Comparison of ENCODE assay signal across 9 mouse cellular contexts in the genomic region with DNA sequence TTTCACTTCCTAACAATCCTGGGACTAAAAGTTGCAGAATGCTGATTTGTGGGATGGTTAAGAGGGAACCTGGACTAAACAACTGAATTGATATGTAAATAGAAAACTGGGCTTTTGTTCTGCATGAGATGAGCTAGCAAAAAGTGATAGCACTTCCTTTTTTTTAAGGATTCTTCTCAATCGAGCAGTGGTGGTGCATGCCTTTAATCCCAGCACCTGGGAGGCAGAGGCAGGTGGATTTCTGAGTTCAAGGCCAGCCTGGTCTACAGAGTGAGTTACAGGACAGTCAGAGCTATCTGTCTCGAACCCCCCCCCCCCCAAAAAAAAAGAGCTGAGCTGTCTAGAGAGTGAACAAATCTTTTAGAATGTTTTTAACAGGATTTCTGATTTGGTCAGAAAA.
DNase-seq lines count a peak whose midpoint lies in the region; ATAC-seq and TF ChIP-seq lines count a peak whose summit lies in the region.
"Had no signal": no experiment of that assay in that cellular context is flagged by ENCODE, and none has a peak within 500 bp of the region (broad histone marks: within the 10 kb centered on the region; RNA-seq: fewer than 3 reads in every experiment).

No protein-coding gene starts in this region.

- WGBS in heart, embryonic 12.5 days, result 31% methylated on average over 2 of the region's 2 CpGs
- WGBS in hindbrain, embryonic 13.5 days, result 28% methylated on average over 2 of the region's 2 CpGs

- H3K27me3 ChIP-seq in heart, embryonic 12.5 days (replicated peaks), result no peaks in the 10 kb centered on the region
- no peaks in the 10 kb centered on the region for H3K27me3 ChIP-seq in hindbrain, embryonic 13.5 days

- H3K4me2 ChIP-seq in heart, embryonic 12.5 days, result peak overlapping the region; percentile 74
- H3K4me2 ChIP-seq in hindbrain, embryonic 13.5 days, result peak overlapping the region; percentile 56

- no peak for TF ChIP-seq POLR2A in bone marrow macrophage, adult 2 months (IDR thresholded peaks at IDR 0.05; ENCODE audit: borderline replicate concordance, low read depth, low read length)

- ATAC-seq in heart, embryonic 12.5 days (ENCODE audit: insufficient number of reproducible peaks, low FRiP score), result no peak
- ATAC-seq in hindbrain, embryonic 13.5 days (ENCODE audit: low FRiP score), result peak; percentile 41
- 0 out of 2 replicates have a peak, but pooled peaks have one; percentile 1 for ATAC-seq in megakaryocyte progenitor cell, adult 5-6 weeks (replicated peaks; ENCODE audit: poor library complexity)
- ATAC-seq in erythroid progenitor cell, adult 5-6 weeks (replicated peaks; ENCODE audit: low FRiP score, poor library complexity, severe bottlenecking), result no peak
- ATAC-seq: CD4-positive, CD25-positive, alpha-beta regulatory T cell, adult 4 months had no signal

- H3K4me1 ChIP-seq in heart, embryonic 12.5 days (replicated peaks), result peaks cover 4% of the 10 kb centered on the region; the same call in 1 of the 2 replicates
- H3K4me1 ChIP-seq in bone marrow macrophage, adult 2 months (ENCODE audit: control insufficient read depth, insufficient read depth, low read length), result peaks cover 13% of the 10 kb centered on the region
- peaks cover 9% of the 10 kb centered on the region; the same call in 1 of the 2 replicates for H3K4me1 ChIP-seq in hindbrain, embryonic 13.5 days (replicated peaks)

- no peak overlapping the region for H3K27ac ChIP-seq in heart, embryonic 12.5 days (ENCODE audit: poor library complexity, severe bottlenecking)
- H3K27ac ChIP-seq in bone marrow macrophage, adult 2 months (ENCODE audit: insufficient read depth, low read depth, low read length), result peak overlapping the region; percentile 49; the same call in 1 of the 2 replicates
- H3K27ac ChIP-seq in hindbrain, embryonic 13.5 days, result peak overlapping the region; percentile 69

- no peak for TF ChIP-seq CTCF in bone marrow macrophage, adult 2 months (IDR thresholded peaks at IDR 0.05; ENCODE audit: low read depth, low read length)

- no peaks in the 10 kb centered on the region for H3K36me3 ChIP-seq in heart, embryonic 12.5 days
- H3K36me3 ChIP-seq in hindbrain, embryonic 13.5 days, result no peaks in the 10 kb centered on the region

- no peaks in the 10 kb centered on the region for H3K9me3 ChIP-seq in heart, embryonic 12.5 days (replicated peaks)
- no peaks in the 10 kb centered on the region for H3K9me3 ChIP-seq in hindbrain, embryonic 13.5 days

- peak overlapping the region; percentile 47; the same call in 1 of the 2 replicates for H3K9ac ChIP-seq in heart, embryonic 12.5 days
- peak overlapping the region; percentile 55; the same call in 1 of the 2 replicates for H3K9ac ChIP-seq in hindbrain, embryonic 13.5 days

- no peak for DNase-seq in heart, adult 8-10 months (ENCODE audit: low spot score)
- no peak for DNase-seq in urinary bladder, postnatal 25 days (ENCODE audit: low spot score)
- no peak for DNase-seq in layer of hippocampus, postnatal 10 days (ENCODE audit: low spot score in 2 of 2)

- H3K4me3 ChIP-seq in heart, embryonic 12.5 days, result peak overlapping the region; percentile 48
- H3K4me3 ChIP-seq in bone marrow macrophage, adult 2 months (ENCODE audit: insufficient read depth, low read length), result peak overlapping the region; percentile 58
- H3K4me3 ChIP-seq in hindbrain, embryonic 13.5 days, result peak overlapping the region; percentile 43

Comparison
In these comparisons a context has a peak if more than half of its experiments do, and no peak if none do; other contexts are left out.
1. ATAC-seq: peak in hindbrain, embryonic 13.5 days (single experiment) and megakaryocyte progenitor cell, adult 5-6 weeks (single experiment); none in heart, embryonic 12.5 days (single experiment) and erythroid progenitor cell, adult 5-6 weeks (single experiment).
2. Peak in every context shown above with its lines, with median percentiles within 50 percentile points of each other: H3K4me3 ChIP-seq.